Mouse (Mus musculus) limb, embryonic 14.5 days (tissue): Measurements from ENCODE around the gene Grb2. TPM values are rescaled to one million over a fixed set of nuclear protein-coding genes. Genes with fewer than 3 reads are reported as not detected.

ENCODE experiments used
- ATAC-seq: fragments of 200-750 bp; cut with Nextera tagmentation; 2 replicates; pipeline ENCODE4 v1.8.0; 2017; ENCODE audit warnings: low read depth, moderate number of reproducible peaks, moderate TSS enrichment; ENCODE audit not compliant: low FRiP score
- DNase-seq: peaks from one replicate; pipeline ENCODE4 v3.0.0-alpha.2; 2015; ENCODE audit warnings: low spot score
- H3K27ac ChIP-seq: fragments of 300-500 bp; sonication (generic); replicated peaks from 2 replicates; pipeline ENCODE4 v1.5.1; 2014; ENCODE audit warnings: low read depth, mild to moderate bottlenecking, low read length, moderate library complexity, mixed read lengths
- H3K27me3 ChIP-seq: fragments of 300-500 bp; sonication (generic); 2 replicates; pipeline ENCODE4 v1.6.1; 2014; ENCODE audit warnings: low read length, mixed read lengths; ENCODE audit not compliant: control insufficient read depth, insufficient read depth
- H3K36me3 ChIP-seq: fragments of 300-500 bp; sonication (generic); 2 replicates; pipeline ENCODE4 v1.6.1; 2014; ENCODE audit warnings: mild to moderate bottlenecking, low read length, moderate library complexity, mixed read lengths; ENCODE audit not compliant: control insufficient read depth, insufficient read depth
- H3K4me1 ChIP-seq: fragments of 300-500 bp; sonication (generic); 2 replicates; pipeline ENCODE4 v1.6.1; 2014; ENCODE audit warnings: antibody characterized with exemption, low read length, mixed read lengths; ENCODE audit not compliant: control insufficient read depth, insufficient read depth
- H3K4me2 ChIP-seq: fragments of 300-500 bp; sonication (generic); replicated peaks from 2 replicates; pipeline ENCODE4 v1.6.1; 2014; ENCODE audit warnings: low read depth, mild to moderate bottlenecking, low read length, moderate library complexity; ENCODE audit not compliant: severe bottlenecking
- H3K4me3 ChIP-seq: fragments of 300-500 bp; sonication (generic); replicated peaks from 2 replicates; pipeline ENCODE4 v1.5.1; 2014; ENCODE audit warnings: low read length
- H3K9ac ChIP-seq: fragments of 300-500 bp; sonication (generic); 2 replicates; pipeline ENCODE4 v1.6.1; 2014; ENCODE audit warnings: mild to moderate bottlenecking, low read depth, low read length, moderate library complexity; ENCODE audit not compliant: severe bottlenecking
- H3K9me3 ChIP-seq: fragments of 300-500 bp; sonication (generic); 2 replicates; pipeline ENCODE4 v1.6.1; 2016; ENCODE audit warnings: low read length; ENCODE audit not compliant: control insufficient read depth
- POLR2A ChIP-seq: fragments of 200-500 bp; IDR thresholded peaks from 2 replicates; pipeline ENCODE4 v1.8.0; 2012; ENCODE audit warnings: inconsistent platforms, mild to moderate bottlenecking, moderate library complexity, borderline replicate concordance; ENCODE audit not compliant: insufficient read depth, insufficient read length; ENCODE audit errors: extremely low read depth
- WGBS: fragments of 180-500 bp; shearing (Covaris S2); extraction: QIAGEN DNeasy Blood & Tissue Kit; methylation state at CpG from one replicate; pipeline ENCODE4 v1.1.7; 2014; 5-methylcytosine and 5-hydroxymethylcytosine counted together
- polyA plus RNA-seq, 2 experiments: library from polyadenylated mRNA; depleted of rRNA in 1 of 2; stranded (reverse) in 1 of 2; unstranded in 1 of 2; fragments of >200 nt; fragmentation: Nextera tagmentation in 1 of 2; extraction: Ambion mirVana in 1 of 2; gene quantifications; 2 replicates each; pipeline versions ENCODE4 v1.2.1 to v1.2.3; 2012 to 2014

The Grb2 gene
- polyA plus RNA-seq, 2 experiments = 58.0 to 61.5 TPM

GRCm38 (mm10) chr11:115632862-115633261, 75.5 kb downstream of the Grb2 start:
- no peak for TF ChIP-seq POLR2A
- Histone ChIP-seq H3K9ac (no peak overlapping the region), H3K4me2 (no peak overlapping the region), H3K9me3 (no peaks in the 10 kb centered on the region), H3K36me3 (no peaks in the 10 kb centered on the region), H3K27ac (no peak overlapping the region), H3K27me3 (no peaks in the 10 kb centered on the region), H3K4me3 (no peak overlapping the region), H3K4me1 (no peaks in the 10 kb centered on the region)
- ATAC-seq (no peak), DNase-seq (no peak)
- WGBS = 86% methylated on average over 10 of the region's 10 CpGs

GRCm38 (mm10) chr11:115632247-115632646, 76.2 kb downstream of the Grb2 start:
- TF ChIP-seq POLR2A = no peak
- no peak overlapping the region for H3K4me2 ChIP-seq
- H3K4me1 ChIP-seq = no peaks in the 10 kb centered on the region
- ATAC-seq (no peak), DNase-seq (no peak)
- 75% methylated on average over 7 of the region's 7 CpGs for WGBS
- H3K9me3 ChIP-seq = no peaks in the 10 kb centered on the region
- H3K4me3 ChIP-seq = no peak overlapping the region
- no peaks in the 10 kb centered on the region for H3K27me3 ChIP-seq
- H3K36me3 ChIP-seq = no peaks in the 10 kb centered on the region
- no peak overlapping the region for H3K9ac ChIP-seq
- no peak overlapping the region for H3K27ac ChIP-seq

DNA sequence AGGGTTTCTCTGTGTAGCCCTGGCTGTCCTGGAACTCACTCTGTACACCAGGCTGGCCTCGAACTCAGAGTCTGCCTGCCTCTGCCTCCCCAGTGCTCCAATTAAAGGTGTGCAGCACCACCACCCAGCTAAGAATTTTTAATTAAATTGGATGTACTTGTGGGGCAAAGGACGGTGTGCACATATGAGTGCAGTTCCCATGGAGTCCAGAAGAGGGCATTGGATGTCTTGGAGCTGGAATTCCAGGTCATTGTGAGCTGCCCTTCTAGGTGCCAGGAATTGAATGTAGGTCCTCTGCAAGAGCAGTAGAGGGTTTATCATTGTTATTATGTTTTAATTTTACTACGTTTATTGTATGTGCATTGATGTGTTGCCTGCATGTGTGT, 76.9 kb downstream of the Grb2 start:
- no peak for DNase-seq
- no peak for TF ChIP-seq POLR2A
- Histone ChIP-seq H3K27ac (no peak overlapping the region), H3K4me1 (no peaks in the 10 kb centered on the region), H3K4me3 (no peak overlapping the region), H3K9me3 (no peaks in the 10 kb centered on the region), H3K27me3 (no peaks in the 10 kb centered on the region), H3K36me3 (no peaks in the 10 kb centered on the region), H3K9ac (no peak overlapping the region), H3K4me2 (no peak overlapping the region)
- 14% methylated on average over 3 of the region's 3 CpGs for WGBS
- no peak for ATAC-seq

- Histone ChIP-seq H3K4me2 (no peak overlapping the region), H3K9me3 (no peaks in the 10 kb centered on the region), H3K27me3 (no peaks in the 10 kb centered on the region), H3K4me1 (no peaks in the 10 kb centered on the region), H3K27ac (no peak overlapping the region), H3K36me3 (no peaks in the 10 kb centered on the region), H3K4me3 (no peak overlapping the region), H3K9ac (no peak overlapping the region)
- no peak for DNase-seq
- 51% methylated on average over 16 of the region's 16 CpGs for WGBS
- no peak for TF ChIP-seq POLR2A
- no peak for ATAC-seq
These were observed 77.6 kb downstream of the Grb2 start for GRCm38 (mm10) chr11:115630532-115631504.

DNA sequence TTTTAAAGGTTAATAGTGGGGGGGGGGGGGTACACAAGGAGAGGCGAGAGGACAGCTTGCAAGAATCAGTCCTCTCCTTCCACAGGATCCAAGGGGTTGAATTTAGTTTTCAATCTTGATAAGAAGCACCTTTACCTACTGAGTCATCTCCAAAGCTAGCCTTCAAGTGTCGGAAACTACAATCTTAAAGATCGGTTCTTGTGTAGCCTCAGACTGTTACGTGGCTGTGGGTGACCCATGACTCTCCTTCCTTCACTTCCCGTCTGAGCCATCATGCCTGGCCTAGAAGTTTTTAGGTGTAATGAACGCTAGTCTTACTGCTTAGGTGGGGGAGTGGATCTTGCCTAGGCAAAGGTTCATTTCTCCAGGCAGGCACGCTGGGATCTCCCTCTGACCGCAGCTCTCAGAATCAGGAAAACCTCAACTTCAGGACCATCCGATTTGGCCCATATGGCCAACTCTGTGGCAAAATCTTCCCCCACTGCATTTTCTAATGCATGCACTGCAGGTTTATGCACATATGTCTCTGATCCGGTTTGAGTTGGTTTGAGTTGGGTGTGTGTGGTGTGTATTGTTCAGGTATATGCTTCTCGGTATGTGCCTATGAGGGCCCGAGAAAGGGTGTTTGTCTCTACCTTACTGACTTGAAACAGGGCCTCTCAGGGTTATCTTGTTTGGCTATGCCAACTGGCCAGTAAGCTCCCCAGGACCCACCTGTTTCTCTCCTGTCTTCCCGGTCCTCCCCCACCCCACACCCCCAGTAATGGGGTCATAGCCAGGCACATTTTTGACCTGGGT, 78.5 kb downstream of the Grb2 start:
- no peak for ATAC-seq
- H3K36me3 ChIP-seq = no peaks in the 10 kb centered on the region
- H3K4me2 ChIP-seq = no peak overlapping the region
- H3K9ac ChIP-seq = no peak overlapping the region
- H3K4me1 ChIP-seq = no peaks in the 10 kb centered on the region
- DNase-seq = no peak
- no peak for TF ChIP-seq POLR2A
- 88% methylated on average over 13 of the region's 13 CpGs for WGBS
- H3K4me3 ChIP-seq = no peak overlapping the region
- H3K27me3 ChIP-seq = no peaks in the 10 kb centered on the region
- no peak overlapping the region for H3K27ac ChIP-seq
- no peaks in the 10 kb centered on the region for H3K9me3 ChIP-seq
